Mouse (Mus musculus) cerebellum, adult 2 months (tissue): ENCODE measurements at regions not wholly inside any gene's neighbourhood (a gene's known extent, or its start where the extent isn't known, plus 50 kb on each side); places are given as distances from the start of the nearest gene placed in this dataset.

Source experiments
- DNase-seq, 2 experiments: peaks; one replicate each; pipeline ENCODE4 v3.0.0; 2021
- H3K27ac ChIP-seq: fragments of 200-500 bp; 2 replicates; pipeline ENCODE4 v1.5.1; 2012; ENCODE audit warnings: low read length, control low read depth, inconsistent platforms; ENCODE audit not compliant: insufficient read depth
- H3K27me3 ChIP-seq: fragments of 200-500 bp; 2 replicates; pipeline ENCODE4 v1.6.1; 2012; ENCODE audit warnings: inconsistent platforms, mild to moderate bottlenecking, low read length, moderate library complexity; ENCODE audit not compliant: control insufficient read depth, insufficient read depth
- H3K4me1 ChIP-seq: fragments of 200-500 bp; 2 replicates; pipeline ENCODE4 v1.6.1; 2011; ENCODE audit warnings: low read length; ENCODE audit not compliant: control insufficient read depth, insufficient read depth
- H3K4me3 ChIP-seq: fragments of 200-500 bp; replicated peaks from 2 replicates; pipeline ENCODE3; 2011; ENCODE audit warnings: mild to moderate bottlenecking, low read depth, low read length, control low read depth; ENCODE audit not compliant: insufficient read depth
- CTCF ChIP-seq: fragments of 200-500 bp; IDR thresholded peaks from 2 replicates; pipeline ENCODE4 v1.5.1; 2011; ENCODE audit warnings: low read depth, mild to moderate bottlenecking, control low read depth, low read length, moderate library complexity, borderline replicate concordance; ENCODE audit not compliant: insufficient read depth
- POLR2A ChIP-seq: fragments of 200-500 bp; IDR thresholded peaks from 2 replicates; pipeline ENCODE4 v1.6.1; 2011; ENCODE audit warnings: low read length, control low read depth, borderline replicate concordance; ENCODE audit not compliant: insufficient read depth
- WGBS: fragments of 180-500 bp; shearing (Covaris S2); methylation state at CpG from one replicate; pipeline ENCODE4 v1.1.7; 2018; 5-methylcytosine and 5-hydroxymethylcytosine counted together

DNA sequence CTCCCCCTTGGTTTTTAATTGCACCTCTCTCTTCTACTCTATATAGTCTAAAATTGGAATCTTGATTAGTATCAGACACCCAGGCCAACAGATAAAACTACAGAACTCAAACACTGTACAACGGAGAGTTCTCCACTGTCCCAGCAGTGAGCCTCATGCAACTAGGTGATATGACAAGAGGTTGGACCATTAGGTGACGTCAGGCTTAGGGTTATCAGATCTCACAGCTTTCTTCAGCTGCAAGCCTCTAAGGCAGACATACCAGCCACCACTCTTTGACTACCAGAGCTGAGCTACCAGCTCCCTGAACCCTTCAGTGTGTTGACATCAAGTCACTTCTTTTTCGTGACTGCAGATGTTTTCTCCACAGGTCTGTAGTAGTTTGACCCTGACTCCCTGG, 141.8 kb upstream of the Tank start:
- no peak for DNase-seq
- no peak overlapping the region for H3K27ac ChIP-seq
- no peak for TF ChIP-seq CTCF
- TF ChIP-seq POLR2A = no peak
- H3K4me3 ChIP-seq = no peak overlapping the region
- WGBS = 89% methylated on average over 3 of the region's 3 CpGs
- H3K4me1 ChIP-seq = no peaks in the 10 kb centered on the region
- no peaks in the 10 kb centered on the region for H3K27me3 ChIP-seq

DNA sequence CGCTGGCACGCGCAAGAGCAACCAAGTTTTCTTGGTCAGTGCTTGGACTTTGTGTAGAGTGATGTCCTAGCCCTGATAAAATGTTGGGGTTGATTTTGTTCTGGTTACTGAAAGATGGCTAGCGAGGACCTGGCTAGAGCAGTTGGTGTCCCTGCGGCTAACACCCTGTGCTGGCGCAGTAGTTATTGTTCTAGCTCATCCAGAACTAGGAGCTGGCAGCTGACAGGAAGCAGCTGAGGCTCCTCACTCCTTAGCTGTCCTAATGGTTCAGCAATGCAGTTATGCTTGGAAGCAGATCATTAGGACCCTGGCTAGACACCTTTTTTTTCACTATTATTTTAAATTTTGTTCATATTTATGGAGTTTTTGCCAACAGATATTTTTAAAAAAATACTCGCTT, 170.5 kb upstream of the Tank start:
- Histone ChIP-seq H3K4me1 (no peaks in the 10 kb centered on the region), H3K27me3 (no peaks in the 10 kb centered on the region), H3K27ac (no peak overlapping the region), H3K4me3 (no peak overlapping the region)
- no peak for DNase-seq
- WGBS = 87% methylated on average over 7 of the region's 7 CpGs
- no peak for TF ChIP-seq POLR2A
- no peak for TF ChIP-seq CTCF

DNA sequence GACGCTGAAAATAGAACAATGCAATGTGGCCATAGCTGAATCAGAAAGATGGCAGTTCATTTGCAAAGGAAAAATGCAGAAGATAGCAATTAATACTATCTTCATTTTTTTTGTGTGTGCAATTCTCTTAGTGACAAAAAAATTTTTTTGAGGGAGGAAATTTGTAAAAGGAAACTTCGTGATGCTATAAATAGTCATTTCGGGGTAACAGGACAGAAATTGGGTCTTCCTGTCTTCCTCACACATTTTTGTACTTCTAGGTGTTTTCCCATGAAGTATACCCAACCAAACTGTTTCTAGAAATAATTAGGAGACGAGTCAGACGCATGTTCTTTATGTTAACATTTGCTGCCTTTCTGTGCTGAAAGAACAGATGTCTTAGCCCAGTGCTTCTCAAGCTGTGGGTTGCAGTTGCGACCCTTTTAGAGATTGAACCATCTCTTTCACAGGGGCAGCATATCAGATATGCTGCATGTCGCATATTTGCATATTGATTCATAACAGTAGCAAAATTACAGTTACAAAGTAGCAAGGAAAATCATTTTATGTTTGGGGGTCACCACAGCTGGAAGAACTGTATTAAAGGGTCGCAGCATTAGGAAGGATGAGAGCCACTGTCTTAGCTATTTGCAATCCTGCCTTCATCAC, 172.2 kb upstream of the Tank start:
- Histone ChIP-seq H3K4me1 (no peaks in the 10 kb centered on the region), H3K27me3 (no peaks in the 10 kb centered on the region), H3K27ac (no peak overlapping the region), H3K4me3 (no peak overlapping the region)
- 91% methylated on average over 8 of the region's 8 CpGs for WGBS
- TF ChIP-seq CTCF (no peak), POLR2A (no peak)
- DNase-seq = no peak

DNA sequence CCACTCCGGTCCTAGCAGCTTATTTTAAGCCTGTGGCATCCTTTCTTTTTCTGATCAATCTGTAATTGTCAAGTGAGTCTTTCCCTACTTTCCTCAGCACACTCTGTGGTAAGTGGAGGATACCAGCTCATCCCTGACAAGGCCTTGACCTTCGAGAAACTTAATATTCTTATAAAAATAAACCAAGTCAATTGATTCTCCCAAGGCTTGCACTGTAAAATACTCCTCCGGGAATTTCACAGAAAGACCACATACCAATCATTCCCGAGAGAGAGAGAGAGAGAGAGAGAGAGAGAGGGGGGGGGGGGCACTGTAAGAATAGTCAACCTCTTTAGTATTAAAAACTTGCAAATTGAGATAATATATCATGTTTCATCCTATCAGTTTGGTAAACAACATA, 173.1 kb upstream of the Tank start:
- no peak for TF ChIP-seq CTCF
- no peak for TF ChIP-seq POLR2A
- WGBS = 77% methylated on average over 4 of the region's 4 CpGs

DNA sequence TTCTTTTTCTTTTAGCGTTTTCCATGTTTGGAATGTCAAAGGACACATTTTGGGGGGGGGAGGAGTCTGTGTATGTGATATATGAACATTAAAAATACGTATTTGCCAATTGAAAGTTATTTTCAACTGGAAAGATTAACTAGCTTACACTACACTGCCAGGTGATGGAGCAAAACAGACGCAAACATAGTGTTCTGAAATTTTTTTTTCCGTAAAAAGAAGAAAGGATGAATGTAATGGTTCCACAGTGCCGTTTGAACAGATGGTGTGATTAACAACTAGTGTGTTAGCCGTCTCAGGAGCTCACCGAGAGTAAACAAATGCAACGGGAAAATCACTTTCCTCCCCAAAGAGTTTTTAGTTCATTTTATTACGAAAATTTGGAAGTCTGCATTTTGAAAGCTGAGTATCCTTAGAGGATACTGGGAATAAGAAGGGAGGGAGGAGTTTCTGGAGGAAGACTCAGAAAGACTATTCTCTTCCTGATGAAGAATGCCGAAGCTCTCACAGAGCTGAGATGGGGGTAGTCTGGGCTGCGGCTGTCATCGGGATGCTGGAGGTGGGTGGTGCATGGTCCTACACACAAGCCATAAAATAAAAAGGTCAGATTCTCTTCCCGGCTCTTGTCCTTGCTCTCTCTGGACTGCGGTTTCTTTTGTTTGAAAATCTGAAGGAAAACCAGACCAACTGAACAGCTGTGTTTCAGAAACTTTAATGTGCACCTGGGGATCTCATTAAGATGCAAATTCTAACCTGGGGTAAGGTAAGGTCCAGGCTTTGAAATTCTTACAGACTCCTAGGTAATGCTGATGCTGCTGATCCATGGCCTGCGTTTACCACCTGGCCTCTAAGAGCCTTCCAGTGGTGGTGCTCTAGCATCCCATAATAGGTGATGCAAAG, 175.5 kb upstream of the Tank start:
- Histone ChIP-seq H3K27ac (no peak overlapping the region), H3K27me3 (no peaks in the 10 kb centered on the region), H3K4me3 (peak overlapping the region; percentile 54), H3K4me1 (no peaks in the 10 kb centered on the region)
- peak in 1 of 2 experiments; percentile 11 for DNase-seq
- 8% methylated on average over 15 of the region's 15 CpGs for WGBS
- TF ChIP-seq POLR2A (no peak), CTCF (no peak)

More for the DNA sequence above, 173.1 kb upstream of the Tank start:
- H3K27me3 ChIP-seq = no peaks in the 10 kb centered on the region
- DNase-seq = no peak
- no peaks in the 10 kb centered on the region for H3K4me1 ChIP-seq
- H3K4me3 ChIP-seq = no peak overlapping the region
- H3K27ac ChIP-seq = no peak overlapping the region

DNA sequence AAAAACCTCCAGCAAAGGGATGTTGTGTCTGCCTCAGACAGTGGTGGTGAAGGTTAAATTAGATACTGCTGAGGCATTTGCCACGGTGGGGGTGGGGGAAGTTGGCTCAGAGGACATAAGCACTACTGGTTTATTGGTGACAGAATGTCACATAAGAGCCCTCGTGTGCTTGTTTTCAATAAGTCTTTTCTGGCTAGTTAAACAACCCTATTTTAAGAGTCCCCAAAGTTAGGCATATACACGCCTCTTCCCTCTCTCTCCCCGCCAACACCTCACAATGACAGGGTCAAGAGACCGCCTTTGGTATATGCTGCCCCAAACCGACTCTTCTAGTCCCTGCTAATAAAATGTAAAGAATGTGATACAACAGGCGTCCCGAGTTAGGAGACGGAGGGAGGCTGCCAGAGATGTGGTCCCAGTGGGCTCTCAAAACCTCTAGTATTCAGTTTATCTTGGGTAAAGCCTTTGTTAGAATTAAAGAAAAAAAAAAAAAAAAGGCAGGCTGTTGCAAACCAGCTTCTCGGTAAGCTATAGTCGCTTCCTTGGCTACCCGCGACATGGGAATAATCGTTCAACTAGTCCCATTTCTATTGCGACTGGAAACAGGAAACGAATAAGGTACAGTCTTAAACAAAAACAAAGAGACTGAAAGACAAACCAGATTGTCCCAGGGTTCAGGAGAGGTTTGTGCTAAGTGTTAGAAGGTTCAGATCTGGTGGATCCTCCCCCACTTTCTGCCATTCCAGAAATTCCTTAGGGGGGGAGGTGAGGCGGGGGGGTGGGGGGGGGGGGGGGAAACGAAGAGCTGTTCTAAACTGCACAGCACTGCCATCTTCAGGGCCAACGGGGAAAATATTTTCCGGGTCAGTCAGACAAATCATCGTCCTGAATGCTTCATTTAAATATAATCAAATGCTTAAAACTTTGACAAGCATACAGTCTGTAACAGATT, 176.5 kb upstream of the Tank start:
- DNase-seq = peak; percentile 55 to 67
- Histone ChIP-seq H3K4me3 (peak overlapping the region; percentile 54), H3K27me3 (no peaks in the 10 kb centered on the region), H3K4me1 (no peaks in the 10 kb centered on the region), H3K27ac (no peak overlapping the region)
- WGBS = 5% methylated on average over 20 of the region's 21 CpGs
- TF ChIP-seq CTCF = peak; percentile 31; the same call in 1 of the 2 replicates
- TF ChIP-seq POLR2A = no peak

DNA sequence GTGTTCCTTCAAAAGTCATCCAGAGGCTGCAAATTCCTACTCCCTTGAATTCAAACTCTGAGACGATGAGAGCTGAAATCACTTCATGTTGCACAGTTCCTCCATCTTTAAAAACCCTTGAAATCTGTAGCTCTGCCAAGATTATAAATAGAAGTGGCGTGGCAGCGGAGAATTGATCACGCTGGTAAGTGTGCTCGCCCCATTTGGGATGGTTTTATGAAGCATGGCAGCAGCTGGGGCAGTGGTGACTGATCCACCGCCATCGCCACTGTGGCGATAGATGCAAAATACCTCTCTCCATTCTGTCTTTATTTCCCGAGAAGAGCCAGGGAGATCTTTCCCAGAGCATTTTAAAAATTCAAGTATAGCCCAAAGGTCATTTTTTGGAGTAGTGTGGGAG, 179.8 kb upstream of the Tank start:
- Histone ChIP-seq H3K4me3 (no peak overlapping the region), H3K4me1 (no peaks in the 10 kb centered on the region), H3K27ac (no peak overlapping the region), H3K27me3 (no peaks in the 10 kb centered on the region)
- DNase-seq = no peak
- TF ChIP-seq POLR2A (no peak), CTCF (no peak)
- 43% methylated on average over 9 of the region's 9 CpGs for WGBS
